Mouse (Mus musculus) megakaryocyte-erythroid progenitor cell, adult 5-6 weeks (primary cell): ENCODE data around the gene Chrna3. TPM values are rescaled to one million over a fixed set of nuclear protein-coding genes. Genes with fewer than 3 reads are reported as not detected.
A peak's percentile ranks its signal among the peaks of the same experiment; 100 is the strongest.

Experiments used
- ATAC-seq: replicated peaks from 2 replicates; pipeline ENCODE4 v1.8.0; 2016; ENCODE audit warnings: mild to moderate bottlenecking, inconsistent platforms; ENCODE audit not compliant: severe bottlenecking, poor library complexity, low FRiP score, low TSS enrichment
- total RNA-seq, 2 experiments: library from RNA; stranded (forward) in 1 of 2; stranded (reverse) in 1 of 2; fragments of 200-1000, 215-1000 nt in 1 of 2; fragments of >200 nt in 1 of 2; fragmentation: Nextera tagmentation in 1 of 2; gene quantifications; 2 replicates each; pipeline ENCODE4 v1.2.3; 2014 to 2017

Chrna3 gene
- total RNA-seq, 2 experiments from 2014 or later: not detected

DNA sequence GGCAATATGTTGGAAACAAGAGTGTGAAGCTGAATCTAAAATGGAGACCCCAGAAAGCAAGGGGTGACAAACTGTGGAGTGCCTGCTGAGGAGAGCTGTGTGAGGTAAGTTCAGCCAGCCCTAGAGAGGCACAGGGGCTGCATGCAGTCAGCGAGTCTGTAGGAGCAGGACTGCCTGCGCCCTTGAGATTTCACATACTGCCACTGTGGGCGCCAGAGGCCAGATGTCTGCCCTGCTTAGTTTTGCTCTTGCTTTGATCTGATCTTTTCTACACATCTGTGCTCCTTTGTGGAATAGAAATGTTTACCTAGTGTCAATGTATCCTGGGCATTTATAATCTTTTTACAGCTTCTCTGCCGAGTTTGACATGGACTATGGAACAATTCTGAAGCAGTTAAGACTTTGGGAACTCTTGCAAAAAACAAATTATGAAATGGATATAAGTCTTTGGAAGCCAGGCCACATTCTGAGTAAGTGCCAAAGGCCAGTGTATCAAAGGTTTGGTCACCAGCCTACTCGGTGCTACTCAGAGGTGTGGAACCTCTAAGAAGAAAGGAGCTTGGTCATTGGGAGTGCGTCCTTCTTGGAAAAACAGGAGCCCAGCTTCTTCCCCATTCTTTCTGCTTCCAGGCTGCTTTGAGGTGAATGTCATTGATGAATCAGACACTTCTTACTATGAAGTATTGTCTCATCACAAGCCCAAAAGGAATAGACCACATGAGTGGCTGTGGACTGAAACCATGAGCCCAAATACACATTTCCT, 15.6 kb downstream of the Chrna3 start:
- ATAC-seq: no peak; the same call in 1 of the 2 replicates

GRCm38 (mm10) chr9:55009692-55010091, 16.7 kb downstream of the Chrna3 start:
- ATAC-seq: no peak

- ATAC-seq: no peak
Observed at GRCm38 (mm10) chr9:55003609-55004008, 22.8 kb downstream of the Chrna3 start.

- ATAC-seq: peak; percentile 83
Observed at GRCm38 (mm10) chr9:54995645-54996044, 30.7 kb downstream of the Chrna3 start.

- no peak for ATAC-seq
Observed at GRCm38 (mm10) chr9:54994381-54994780, 32.0 kb downstream of the Chrna3 start.

GRCm38 (mm10) chr9:54990362-54990761, 36.0 kb downstream of the Chrna3 start:
- ATAC-seq: no peak

GRCm38 (mm10) chr9:54982401-54982800, 44.0 kb downstream of the Chrna3 start:
- no peak for ATAC-seq

DNA sequence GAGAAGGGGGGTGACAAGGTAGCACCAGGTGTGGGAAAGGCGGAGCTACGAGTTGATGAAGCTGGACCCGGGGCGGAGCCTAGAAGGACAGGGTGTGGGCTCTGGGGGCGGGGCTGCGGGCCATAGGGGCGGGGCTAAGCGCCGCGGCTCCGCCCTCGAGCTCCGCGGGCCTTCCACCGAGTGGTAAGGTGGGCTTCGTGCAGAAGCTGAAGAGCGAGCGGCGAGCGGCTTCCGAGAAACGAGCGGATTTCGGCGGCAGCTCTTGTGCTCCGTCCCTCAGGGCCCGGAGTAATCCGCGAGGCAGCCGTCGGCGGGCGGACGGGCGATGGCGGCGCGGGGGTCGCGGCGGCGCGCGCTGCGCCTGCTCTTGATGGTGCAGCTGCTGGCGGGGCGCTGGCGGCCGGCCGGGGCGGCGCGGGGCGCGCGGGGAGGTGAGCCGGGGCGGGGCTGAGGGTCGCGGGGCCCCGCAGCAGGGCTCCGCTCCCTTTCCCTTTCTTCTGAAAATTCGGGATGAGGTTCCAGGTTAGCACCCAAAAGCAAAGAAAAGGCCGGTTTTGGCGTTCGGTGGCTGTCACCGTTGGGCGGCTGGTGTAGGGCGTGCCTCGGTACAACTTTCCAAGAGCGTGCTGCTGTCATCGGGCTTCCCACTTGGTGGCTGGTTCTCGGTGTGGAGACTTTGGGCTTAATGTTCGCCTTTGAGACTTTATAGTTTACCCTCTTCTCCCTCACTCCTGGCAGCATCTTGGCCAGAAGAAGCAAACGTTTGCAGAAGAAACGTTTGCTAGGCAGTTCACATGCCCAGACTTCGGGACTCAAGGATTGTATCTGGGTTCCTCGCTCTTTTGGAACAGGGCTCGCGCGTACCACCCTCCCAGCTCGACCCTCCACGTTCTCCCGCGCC, 44.8 kb downstream of the Chrna3 start:
- ATAC-seq: peak; percentile 70; the same call in 1 of the 2 replicates

DNA sequence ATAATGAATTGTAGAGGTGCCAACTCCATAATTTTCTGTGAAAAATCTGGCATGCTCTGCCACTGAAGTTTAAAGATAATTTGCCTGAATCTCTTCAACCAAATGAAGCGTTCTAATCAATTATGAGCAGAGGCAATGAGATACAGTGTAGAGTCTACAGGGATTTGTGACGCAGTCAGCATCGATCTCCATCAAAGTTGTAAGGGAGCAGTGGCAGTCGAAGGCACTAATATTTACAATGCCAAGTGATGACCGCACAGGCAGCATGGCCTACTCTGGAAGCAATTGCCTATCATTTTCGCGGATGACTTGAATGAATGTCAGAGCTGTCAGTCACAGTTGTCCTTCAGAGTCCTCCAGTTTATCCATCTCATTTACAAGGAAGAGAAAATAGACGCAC, 45.7 kb downstream of the Chrna3 start, which contains the start of gene Chrna5:
Gene Chrna5 (plus strand): TSS at position 207 of the 400 bp plus-strand sequence.
- ATAC-seq: no peak

GRCm38 (mm10) chr9:54969972-54970637, 56.3 kb downstream of the Chrna3 start:
- ATAC-seq: no peak

- ATAC-seq: no peak
Observed at GRCm38 (mm10) chr9:54963669-54964068, 62.7 kb downstream of the Chrna3 start.

- no peak for ATAC-seq
Observed at GRCm38 (mm10) chr9:54961059-54961458, 65.3 kb downstream of the Chrna3 start.

Other genes starting within 250 kb of the Chrna3 start
- 36.6 and 46.6 TPM in 2 replicates for gene Ireb2, start 162.8 kb downstream of the Chrna3 start, total RNA-seq (2014; fragmentation: Nextera tagmentation)
- 17.2 and 41.5 TPM in 2 replicates for gene Ireb2, start 162.8 kb downstream of the Chrna3 start, total RNA-seq (2017)
- gene Hykk, start 109.3 kb downstream of the Chrna3 start, total RNA-seq (2014; fragmentation: Nextera tagmentation): not detected in 2 replicates
- gene Hykk, start 109.3 kb downstream of the Chrna3 start, total RNA-seq (2017): not detected in 2 replicates
- 219 and 238 TPM in 2 replicates for gene Psma4, start 75.8 kb downstream of the Chrna3 start, total RNA-seq (2014; fragmentation: Nextera tagmentation)
- 449 and 459 TPM in 2 replicates for gene Psma4, start 75.8 kb downstream of the Chrna3 start, total RNA-seq (2017)
- gene AY074887, start 75.6 kb downstream of the Chrna3 start, total RNA-seq (2014; fragmentation: Nextera tagmentation): not detected in 2 replicates
- not detected in 2 replicates for gene AY074887, start 75.6 kb downstream of the Chrna3 start, total RNA-seq (2017)
- gene Chrna5, start 45.7 kb downstream of the Chrna3 start, total RNA-seq (2014; fragmentation: Nextera tagmentation): not detected in 2 replicates
- not detected in 2 replicates for gene Chrna5, start 45.7 kb downstream of the Chrna3 start, total RNA-seq (2017)
- not detected in 2 replicates for gene Chrnb4, start 22.2 kb upstream of the Chrna3 start, total RNA-seq (2014; fragmentation: Nextera tagmentation)
- gene Chrnb4, start 22.2 kb upstream of the Chrna3 start, total RNA-seq (2017): not detected in 2 replicates
- gene Ube2q2, start 122.3 kb upstream of the Chrna3 start, total RNA-seq (2014; fragmentation: Nextera tagmentation): 29.3 and 49.5 TPM in 2 replicates
- gene Ube2q2, start 122.3 kb upstream of the Chrna3 start, total RNA-seq (2017): 69.1 and 69.4 TPM in 2 replicates
- gene Fbxo22, start 182.4 kb upstream of the Chrna3 start, total RNA-seq (2014; fragmentation: Nextera tagmentation): 24.7 and 53.3 TPM in 2 replicates
- 37.1 and 38.1 TPM in 2 replicates for gene Fbxo22, start 182.4 kb upstream of the Chrna3 start, total RNA-seq (2017)